Mouse (Mus musculus) lung, postnatal 0 days (tissue): ENCODE measurements at regions not wholly inside any gene's neighbourhood (a gene's known extent, or its start where the extent isn't known, plus 50 kb on each side); places are given as distances from the start of the nearest gene placed in this dataset.

ENCODE experiments used
- CTCF ChIP-seq: IDR thresholded peaks from 2 replicates; pipeline ENCODE4 v1.5.1; 2016; ENCODE audit warnings: antibody characterized with exemption, mild to moderate bottlenecking
- EP300 ChIP-seq: IDR thresholded peaks from 2 replicates; pipeline ENCODE4 v1.6.1; 2016; ENCODE audit warnings: antibody characterized with exemption, mild to moderate bottlenecking, control low read depth

DNA sequence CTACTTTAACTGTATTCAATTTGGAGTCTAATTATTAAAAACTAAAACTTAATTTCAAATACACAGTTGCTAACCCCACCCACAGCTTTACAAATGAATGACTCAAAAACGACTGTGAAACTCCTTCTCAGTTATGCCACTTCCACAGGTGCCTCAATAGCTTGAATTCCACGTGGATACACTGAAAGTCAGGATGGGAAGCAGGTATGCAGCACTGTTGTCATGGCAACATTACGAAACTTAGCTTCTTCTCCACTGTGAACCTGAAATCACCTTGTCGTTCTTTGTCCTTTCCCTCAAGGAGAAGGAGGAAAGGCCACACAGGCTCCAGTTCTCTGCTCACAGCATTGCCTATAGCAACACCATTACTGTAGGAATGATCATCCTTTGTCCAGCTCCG lies 60.5 kb upstream of the Thrb start:
- TF ChIP-seq CTCF (no peak), EP300 (no peak)
